Mouse (Mus musculus) bone marrow, adult 2 months (tissue): Measurements from ENCODE around the gene Hoxb7.

ENCODE experiments used
- CTCF ChIP-seq: fragments of 200-500 bp; IDR thresholded peaks from 2 replicates; pipeline ENCODE4 v1.5.1; 2011; ENCODE audit warnings: low read length, control low read depth; ENCODE audit not compliant: control insufficient read depth, insufficient read depth
- POLR2A ChIP-seq: fragments of 200-500 bp; IDR thresholded peaks from 2 replicates; pipeline ENCODE4 v1.6.1; 2011; ENCODE audit warnings: low read depth, mild to moderate bottlenecking, control low read depth, low read length, borderline replicate concordance; ENCODE audit not compliant: control insufficient read depth

- TF ChIP-seq CTCF (no peak), POLR2A (no peak)
Measured at GRCm38 (mm10) chr11:96297428-96297827, 11.0 kb downstream of the Hoxb7 start.
